In genomic region chr4:50583001-50583400, GRCm38 (mm10) we compare ENCODE assay signal across 27 mouse cellular contexts.
DNase-seq lines count a peak whose midpoint lies in the region; ATAC-seq lines count a peak whose summit lies in the region.
"Had no signal": no experiment of that assay in that cellular context is flagged by ENCODE, and none has a peak within 500 bp of the region (broad histone marks: within the 10 kb centered on the region; RNA-seq: fewer than 3 reads in every experiment).

No protein-coding gene starts in this region.

- ATAC-seq in forebrain, embryonic 14.5 days = no peak
- ATAC-seq: forebrain, embryonic 13.5 days; intestine, embryonic 15.5 days; liver, embryonic 12.5 days had no signal

- no peak overlapping the region for H3K4me2 ChIP-seq in forebrain, embryonic 14.5 days (ENCODE audit: low read length)
- H3K4me2 ChIP-seq: embryonic facial prominence, embryonic 13.5 days; forebrain, embryonic 13.5 days; hindbrain, embryonic 15.5 days; intestine, embryonic 15.5 days; limb, embryonic 12.5 days; liver, embryonic 12.5 days; midbrain, embryonic 11.5 days had no signal

- DNase-seq in forebrain, embryonic 14.5 days (ENCODE audit: low spot score) = peak; percentile 33
- DNase-seq in forebrain, embryonic 10.5 days (ENCODE audit: extremely low spot score, low spot score) = no peak
- peak; percentile 14 to 31 for DNase-seq in heart, postnatal 14 days
- DNase-seq in heart, postnatal 4 days = no peak
- DNase-seq in layer of hippocampus, postnatal 10 days (ENCODE audit: low spot score in 2 of 2) = peak; percentile 3 to 24
- no peak for DNase-seq in layer of hippocampus, adult 11-12 months (ENCODE audit: low spot score)
- peak; percentile 43 for DNase-seq in adipocyte (ENCODE audit: low spot score)
- DNase-seq in urinary bladder, adult 18-20 months (ENCODE audit: low spot score in 2 of 2) = no peak
- DNase-seq: adrenal gland, adult 8-10 months; B cell, adult 2 months; cerebellum, adult 9-11 months; embryo, embryonic 11 days; gastrocnemius, postnatal 10 days; lung, adult 2 months; lung, postnatal 14 days; right cerebral cortex, postnatal 25 days had no signal

- intact Hi-C loops in heart, postnatal 14 days (cut with DNase I) = no loop called here

- H3K27ac ChIP-seq in forebrain, embryonic 14.5 days (ENCODE audit: low read depth, low read length) = no peak overlapping the region
- H3K27ac ChIP-seq in forebrain, embryonic 10.5 days = no peak overlapping the region
- H3K27ac ChIP-seq: embryonic facial prominence, embryonic 13.5 days; forebrain, embryonic 13.5 days; hindbrain, embryonic 15.5 days; intestine, embryonic 15.5 days; kidney, postnatal 0 days; limb, embryonic 12.5 days; liver, embryonic 12.5 days had no signal

- H3K4me1 ChIP-seq in forebrain, embryonic 14.5 days (ENCODE audit: control insufficient read depth, insufficient read depth, low read length) = no peaks in the 10 kb centered on the region
- no peaks in the 10 kb centered on the region for H3K4me1 ChIP-seq in forebrain, embryonic 10.5 days
- H3K4me1 ChIP-seq: embryonic facial prominence, embryonic 13.5 days; forebrain, embryonic 13.5 days; hindbrain, embryonic 15.5 days; intestine, embryonic 15.5 days; limb, embryonic 12.5 days; liver, embryonic 12.5 days had no signal

- H3K27me3 ChIP-seq in forebrain, embryonic 14.5 days (replicated peaks; ENCODE audit: control insufficient read depth, insufficient read depth, low read length) = no peaks in the 10 kb centered on the region
- no peaks in the 10 kb centered on the region for H3K27me3 ChIP-seq in forebrain, embryonic 10.5 days (ENCODE audit: poor library complexity, severe bottlenecking)
- H3K27me3 ChIP-seq: CH12.LX; embryonic facial prominence, embryonic 13.5 days; forebrain, embryonic 13.5 days; hindbrain, embryonic 15.5 days; intestine, embryonic 15.5 days; limb, embryonic 12.5 days; liver, embryonic 12.5 days had no signal

- H3K9ac ChIP-seq in forebrain, embryonic 14.5 days (ENCODE audit: low read length) = no peak overlapping the region
- H3K9ac ChIP-seq: embryonic facial prominence, embryonic 13.5 days; forebrain, embryonic 13.5 days; hindbrain, embryonic 15.5 days; intestine, embryonic 15.5 days; limb, embryonic 12.5 days; liver, embryonic 12.5 days had no signal

- H3K36me3 ChIP-seq in forebrain, embryonic 14.5 days (ENCODE audit: control insufficient read depth, insufficient read depth, low read length) = no peaks in the 10 kb centered on the region
- H3K36me3 ChIP-seq in forebrain, embryonic 10.5 days (replicated peaks) = no peaks in the 10 kb centered on the region
- H3K36me3 ChIP-seq: embryonic facial prominence, embryonic 13.5 days; G1E; hindbrain, embryonic 15.5 days; intestine, embryonic 15.5 days; limb, embryonic 12.5 days; liver, embryonic 12.5 days had no signal

- H3K9me3 ChIP-seq in forebrain, embryonic 14.5 days (replicated peaks; ENCODE audit: control insufficient read depth, low read length) = no peaks in the 10 kb centered on the region
- no peaks in the 10 kb centered on the region for H3K9me3 ChIP-seq in forebrain, embryonic 10.5 days
- H3K9me3 ChIP-seq: embryonic facial prominence, embryonic 13.5 days; forebrain, embryonic 13.5 days; G1E; hindbrain, embryonic 15.5 days; intestine, embryonic 15.5 days; limb, embryonic 12.5 days; liver, embryonic 12.5 days had no signal

- 72% methylated on average over 3 of the region's 3 CpGs for WGBS in forebrain, embryonic 14.5 days
- 80% methylated on average over 3 of the region's 3 CpGs for WGBS in forebrain, embryonic 10.5 days

- no peak overlapping the region for H3K4me3 ChIP-seq in forebrain, embryonic 14.5 days (ENCODE audit: low read depth, low read length)
- H3K4me3 ChIP-seq in forebrain, embryonic 10.5 days = no peak overlapping the region
- H3K4me3 ChIP-seq: embryonic facial prominence, embryonic 13.5 days; erythroblast, embryonic 14.5 days; forebrain, embryonic 13.5 days; hindbrain, embryonic 15.5 days; intestine, embryonic 15.5 days; limb, embryonic 12.5 days; liver, embryonic 12.5 days had no signal

Comparison
In these comparisons a context has a peak if more than half of its experiments do, and no peak if none do; other contexts are left out.
1. DNase-seq: peak in forebrain, embryonic 14.5 days (single experiment), heart, postnatal 14 days (2 of 2), layer of hippocampus, postnatal 10 days (2 of 2) and adipocyte (single experiment); none in forebrain, embryonic 10.5 days (single experiment), heart, postnatal 4 days (single experiment), layer of hippocampus, adult 11-12 months (single experiment) and urinary bladder, adult 18-20 months (0 of 2).